Mouse (Mus musculus): ENCODE data around the gene Zc3h18. TPM values are rescaled to one million over a fixed set of nuclear protein-coding genes. Genes with fewer than 3 reads are reported as not detected.

Zc3h18 gene
- polyA plus RNA-seq, 1 experiment from 2014 or later = 59.2 TPM

- 70% methylated on average over 9 of the region's 9 CpGs for WGBS
- Histone ChIP-seq H3K4me2 (replicated peaks) (no peak overlapping the region), H3K27me3 (no peaks in the 10 kb centered on the region), H3K27ac (no peak overlapping the region), H3K36me3 (peaks cover 50% of the 10 kb centered on the region), H3K4me1 (no peaks in the 10 kb centered on the region), H3K9me3 (no peaks in the 10 kb centered on the region), H3K4me3 (no peak overlapping the region), H3K9ac (peak overlapping the region; percentile 4; the same call in 1 of the 2 replicates)
- ATAC-seq (ENCODE audit: low FRiP score, low read depth) = no peak
Observed at GRCm38 (mm10) chr8:122419881-122420555, 43.6 kb downstream of the Zc3h18 start.

- no peaks in the 10 kb centered on the region for H3K9me3 ChIP-seq
- H3K4me2 ChIP-seq (replicated peaks) = no peak within 1 kb of the TSS
- H3K9ac ChIP-seq = no peak within 1 kb of the TSS
- H3K4me1 ChIP-seq = no peaks in the 10 kb centered on the region
- no peak for ATAC-seq (ENCODE audit: low FRiP score, low read depth)
- no peaks in the 10 kb centered on the region for H3K27me3 ChIP-seq
- no peak within 1 kb of the TSS for H3K27ac ChIP-seq
- WGBS = 80% methylated on average over 14 of the region's 14 CpGs
- peaks cover 49% of the 10 kb centered on the region for H3K36me3 ChIP-seq
- H3K4me3 ChIP-seq = no peak within 1 kb of the TSS
Observed at GRCm38 (mm10) chr8:122421376-122422070, 45.1 kb downstream of the Zc3h18 start, which contains the start of gene Il17c. Gene Il17c (plus strand): TSS chr8:122422020.

- no peaks in the 10 kb centered on the region for H3K27me3 ChIP-seq
- 85% methylated on average over 24 of the region's 24 CpGs for WGBS
- no peak overlapping the region for H3K27ac ChIP-seq
- no peak for ATAC-seq (ENCODE audit: low FRiP score, low read depth)
- H3K4me3 ChIP-seq = no peak overlapping the region
- H3K9ac ChIP-seq = no peak overlapping the region
- H3K4me1 ChIP-seq = no peaks in the 10 kb centered on the region
- no peak overlapping the region for H3K4me2 ChIP-seq (replicated peaks)
- H3K36me3 ChIP-seq = peaks cover 34% of the 10 kb centered on the region
- H3K9me3 ChIP-seq = no peaks in the 10 kb centered on the region
Observed at GRCm38 (mm10) chr8:122423217-122423616, 46.8 kb downstream of the Zc3h18 start.

- H3K27me3 ChIP-seq = no peaks in the 10 kb centered on the region
- ATAC-seq (ENCODE audit: low FRiP score, low read depth) = no peak
- peaks cover 29% of the 10 kb centered on the region for H3K36me3 ChIP-seq
- H3K27ac ChIP-seq = no peak overlapping the region
- H3K4me1 ChIP-seq = no peaks in the 10 kb centered on the region
- no peak overlapping the region for H3K4me2 ChIP-seq (replicated peaks)
- WGBS = 42% methylated on average over 5 of the region's 5 CpGs
- H3K9me3 ChIP-seq = no peaks in the 10 kb centered on the region
- H3K9ac ChIP-seq = no peak overlapping the region
- H3K4me3 ChIP-seq = no peak overlapping the region
Observed at GRCm38 (mm10) chr8:122423659-122424058, 47.2 kb downstream of the Zc3h18 start.

GRCm38 (mm10) chr8:122426145-122426544 is 49.7 kb downstream of the Zc3h18 start:
- no peaks in the 10 kb centered on the region for H3K9me3 ChIP-seq
- H3K27me3 ChIP-seq = no peaks in the 10 kb centered on the region
- H3K4me3 ChIP-seq = no peak overlapping the region
- no peak overlapping the region for H3K9ac ChIP-seq
- H3K36me3 ChIP-seq = peaks cover 21% of the 10 kb centered on the region
- H3K27ac ChIP-seq = no peak overlapping the region
- no peak for ATAC-seq (ENCODE audit: low FRiP score, low read depth)
- 72% methylated on average over 9 of the region's 9 CpGs for WGBS
- no peak overlapping the region for H3K4me2 ChIP-seq (replicated peaks)
- H3K4me1 ChIP-seq = peaks cover under 1% of the 10 kb centered on the region; the same call in 1 of the 2 replicates

GRCm38 (mm10) chr8:122427607-122428006 is 51.2 kb downstream of the Zc3h18 start:
- no peak for ATAC-seq (ENCODE audit: low FRiP score, low read depth)
- Histone ChIP-seq H3K4me1 (peaks cover 15% of the 10 kb centered on the region), H3K27me3 (no peaks in the 10 kb centered on the region), H3K4me2 (replicated peaks) (no peak overlapping the region), H3K9me3 (no peaks in the 10 kb centered on the region), H3K4me3 (no peak overlapping the region), H3K27ac (no peak overlapping the region), H3K36me3 (peaks cover 21% of the 10 kb centered on the region), H3K9ac (no peak overlapping the region)
- WGBS = 93% methylated on average over 7 of the region's 7 CpGs

- no peaks in the 10 kb centered on the region for H3K27me3 ChIP-seq
- no peak overlapping the region for H3K4me3 ChIP-seq
- peaks cover 20% of the 10 kb centered on the region for H3K4me1 ChIP-seq
- H3K4me2 ChIP-seq (replicated peaks) = no peak overlapping the region
- no peak overlapping the region for H3K9ac ChIP-seq
- H3K27ac ChIP-seq = no peak overlapping the region
- no peaks in the 10 kb centered on the region for H3K9me3 ChIP-seq
- WGBS = 90% methylated on average over 9 of the region's 9 CpGs
- peaks cover 21% of the 10 kb centered on the region for H3K36me3 ChIP-seq
- ATAC-seq (ENCODE audit: low FRiP score, low read depth) = no peak
Observed at GRCm38 (mm10) chr8:122428163-122428562, 51.8 kb downstream of the Zc3h18 start.

- Histone ChIP-seq H3K4me2 (replicated peaks) (no peak overlapping the region), H3K27me3 (no peaks in the 10 kb centered on the region), H3K9ac (no peak overlapping the region), H3K27ac (no peak overlapping the region), H3K9me3 (no peaks in the 10 kb centered on the region), H3K4me1 (peaks cover 22% of the 10 kb centered on the region), H3K36me3 (peaks cover 30% of the 10 kb centered on the region), H3K4me3 (no peak overlapping the region)
- no peak for ATAC-seq (ENCODE audit: low FRiP score, low read depth)
- WGBS = 83% methylated on average over 10 of the region's 10 CpGs
Observed at GRCm38 (mm10) chr8:122430058-122430636, 53.7 kb downstream of the Zc3h18 start.

- Histone ChIP-seq H3K27me3 (no peaks in the 10 kb centered on the region), H3K4me2 (replicated peaks) (no peak overlapping the region), H3K36me3 (peaks cover 30% of the 10 kb centered on the region), H3K27ac (no peak overlapping the region), H3K9me3 (no peaks in the 10 kb centered on the region), H3K9ac (no peak overlapping the region), H3K4me3 (no peak overlapping the region), H3K4me1 (peaks cover 22% of the 10 kb centered on the region)
- ATAC-seq (ENCODE audit: low FRiP score, low read depth) = no peak
- WGBS = 79% methylated on average over 3 of the region's 3 CpGs
Observed at GRCm38 (mm10) chr8:122430646-122431045, 54.2 kb downstream of the Zc3h18 start.

GRCm38 (mm10) chr8:122431694-122432442 is 55.5 kb downstream of the Zc3h18 start:
- Histone ChIP-seq H3K36me3 (peaks cover 35% of the 10 kb centered on the region), H3K4me2 (replicated peaks) (peak overlapping the region; percentile 91), H3K27ac (peak overlapping the region; percentile 61), H3K9me3 (no peaks in the 10 kb centered on the region), H3K9ac (peak overlapping the region; percentile 85), H3K4me1 (peaks cover 22% of the 10 kb centered on the region), H3K4me3 (peak overlapping the region; percentile 63), H3K27me3 (no peaks in the 10 kb centered on the region)
- peak; percentile 9; the same call in 1 of the 2 replicates for ATAC-seq (ENCODE audit: low FRiP score, low read depth)
- WGBS = 33% methylated on average over 18 of the region's 18 CpGs

GRCm38 (mm10) chr8:122432443-122433268 is 56.2 kb downstream of the Zc3h18 start, which contains the start of gene Cyba:
Gene Cyba (minus strand): TSS chr8:122432930.
- Histone ChIP-seq H3K4me3 (peak within 1 kb of the TSS; percentile 63), H3K36me3 (peaks cover 43% of the 10 kb centered on the region), H3K27me3 (no peaks in the 10 kb centered on the region), H3K4me2 (replicated peaks) (peak within 1 kb of the TSS; percentile 91), H3K27ac (peak within 1 kb of the TSS; percentile 61), H3K4me1 (peaks cover 22% of the 10 kb centered on the region), H3K9me3 (no peaks in the 10 kb centered on the region), H3K9ac (peak within 1 kb of the TSS; percentile 85)
- WGBS = 5% methylated on average over 43 of the region's 45 CpGs
- peak; percentile 83 for ATAC-seq (ENCODE audit: low FRiP score, low read depth)
